Mouse (Mus musculus): ENCODE measurements at regions not wholly inside any gene's neighbourhood (a gene's known extent, or its start where the extent isn't known, plus 50 kb on each side); places are given as distances from the start of the nearest gene placed in this dataset.

- Histone ChIP-seq H3K27ac (no peak overlapping the region), H3K9ac (replicated peaks) (no peak overlapping the region), H3K4me3 (replicated peaks) (no peak overlapping the region), H3K27me3 (no peaks in the 10 kb centered on the region), H3K9me3 (no peaks in the 10 kb centered on the region), H3K36me3 (no peaks in the 10 kb centered on the region), H3K4me1 (replicated peaks) (no peaks in the 10 kb centered on the region), H3K4me2 (no peak overlapping the region)
- no peak for ATAC-seq (ENCODE audit: insufficient number of reproducible peaks, insufficient read depth, low FRiP score, low TSS enrichment, low read depth)
- WGBS: 34% methylated on average over 8 of the region's 8 CpGs
Observed at GRCm38 (mm10) chr8:77774551-77775335, 50.5 kb upstream of the Ednra start.

DNA sequence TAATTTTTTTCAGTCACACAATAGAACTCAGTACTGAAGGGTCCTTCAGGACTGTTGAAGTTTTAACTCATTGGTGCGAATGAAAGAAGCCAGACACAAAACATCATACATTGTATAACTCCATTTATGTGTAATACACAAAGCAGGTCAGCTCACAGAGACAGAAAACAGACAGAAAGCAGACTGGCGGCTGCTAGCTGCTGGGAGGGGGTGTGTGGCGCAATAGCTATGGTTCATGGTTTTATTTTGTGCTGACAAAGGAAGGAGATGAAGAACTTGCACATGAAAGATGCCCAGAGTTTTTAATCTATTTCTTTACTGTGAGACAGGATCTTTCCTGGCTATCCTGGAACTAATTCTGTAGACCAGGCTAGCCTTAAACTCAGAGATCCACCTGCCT, 51.3 kb upstream of the Ednra start:
- H3K27ac ChIP-seq: no peak overlapping the region
- H3K27me3 ChIP-seq: no peaks in the 10 kb centered on the region
- no peak overlapping the region for H3K9ac ChIP-seq (replicated peaks)
- H3K4me2 ChIP-seq: no peak overlapping the region
- no peaks in the 10 kb centered on the region for H3K4me1 ChIP-seq (replicated peaks)
- no peaks in the 10 kb centered on the region for H3K9me3 ChIP-seq
- ATAC-seq (ENCODE audit: insufficient number of reproducible peaks, insufficient read depth, low FRiP score, low TSS enrichment, low read depth): no peak
- 83% methylated on average over 3 of the region's 3 CpGs for WGBS
- H3K36me3 ChIP-seq: no peaks in the 10 kb centered on the region
- H3K4me3 ChIP-seq (replicated peaks): no peak overlapping the region

- no peak overlapping the region for H3K9ac ChIP-seq (replicated peaks)
- no peaks in the 10 kb centered on the region for H3K9me3 ChIP-seq
- 82% methylated on average over 5 of the region's 5 CpGs for WGBS
- no peaks in the 10 kb centered on the region for H3K36me3 ChIP-seq
- no peaks in the 10 kb centered on the region for H3K27me3 ChIP-seq
- ATAC-seq (ENCODE audit: insufficient number of reproducible peaks, insufficient read depth, low FRiP score, low TSS enrichment, low read depth): no peak
- no peak overlapping the region for H3K4me3 ChIP-seq (replicated peaks)
- H3K27ac ChIP-seq: no peak overlapping the region
- no peaks in the 10 kb centered on the region for H3K4me1 ChIP-seq (replicated peaks)
- H3K4me2 ChIP-seq: no peak overlapping the region
Observed at GRCm38 (mm10) chr8:77777597-77777996, 53.3 kb upstream of the Ednra start.

GRCm38 (mm10) chr8:77785676-77786255, 61.5 kb upstream of the Ednra start:
- Histone ChIP-seq H3K27me3 (no peaks in the 10 kb centered on the region), H3K9ac (replicated peaks) (no peak overlapping the region)

DNA sequence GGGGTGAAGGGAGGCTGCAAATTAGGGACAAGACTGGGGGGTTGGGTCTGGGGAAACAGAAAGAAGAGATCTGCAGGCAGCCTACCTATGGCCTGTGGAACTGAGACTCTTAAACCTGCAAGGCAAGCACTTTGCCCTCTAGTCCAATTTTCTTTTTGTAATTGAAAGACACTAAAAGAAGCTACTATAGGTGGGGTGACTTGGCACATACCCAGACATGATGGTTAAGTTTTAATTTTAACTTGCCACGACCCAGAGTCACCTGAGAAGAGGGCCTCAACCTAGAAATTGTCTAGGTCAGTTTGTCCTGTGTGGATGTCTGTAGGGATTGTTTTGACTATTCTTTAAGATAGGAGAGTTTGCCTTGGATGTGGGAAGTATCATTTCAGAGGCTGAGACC, 70.6 kb upstream of the Ednra start:
- Histone ChIP-seq H3K27me3 (no peaks in the 10 kb centered on the region), H3K9ac (replicated peaks) (no peak overlapping the region), H3K4me1 (replicated peaks) (no peaks in the 10 kb centered on the region), H3K36me3 (no peaks in the 10 kb centered on the region), H3K4me2 (no peak overlapping the region), H3K4me3 (replicated peaks) (no peak overlapping the region), H3K27ac (no peak overlapping the region), H3K9me3 (no peaks in the 10 kb centered on the region)
- 82% methylated on average over 1 of the region's 1 CpGs for WGBS
- no peak for ATAC-seq (ENCODE audit: insufficient number of reproducible peaks, insufficient read depth, low FRiP score, low TSS enrichment, low read depth)

More at GRCm38 (mm10) chr8:77785676-77786255, 61.5 kb upstream of the Ednra start:
- Histone ChIP-seq H3K4me2 (no peak overlapping the region), H3K27ac (no peak overlapping the region), H3K9me3 (no peaks in the 10 kb centered on the region), H3K4me1 (replicated peaks) (peaks cover 10% of the 10 kb centered on the region), H3K36me3 (no peaks in the 10 kb centered on the region), H3K4me3 (replicated peaks) (no peak overlapping the region)
- ATAC-seq (ENCODE audit: insufficient number of reproducible peaks, insufficient read depth, low FRiP score, low TSS enrichment, low read depth): no peak
- 82% methylated on average over 4 of the region's 4 CpGs for WGBS

- H3K4me2 ChIP-seq: no peak overlapping the region
- H3K9ac ChIP-seq (replicated peaks): no peak overlapping the region
- no peaks in the 10 kb centered on the region for H3K9me3 ChIP-seq
- no peak overlapping the region for H3K27ac ChIP-seq
- 74% methylated on average over 9 of the region's 9 CpGs for WGBS
- no peaks in the 10 kb centered on the region for H3K4me1 ChIP-seq (replicated peaks)
- no peak overlapping the region for H3K4me3 ChIP-seq (replicated peaks)
- H3K36me3 ChIP-seq: no peaks in the 10 kb centered on the region
- no peaks in the 10 kb centered on the region for H3K27me3 ChIP-seq
- no peak for ATAC-seq (ENCODE audit: insufficient number of reproducible peaks, insufficient read depth, low FRiP score, low TSS enrichment, low read depth)
Observed at GRCm38 (mm10) chr8:77803147-77803903, 79.1 kb upstream of the Ednra start.

DNA sequence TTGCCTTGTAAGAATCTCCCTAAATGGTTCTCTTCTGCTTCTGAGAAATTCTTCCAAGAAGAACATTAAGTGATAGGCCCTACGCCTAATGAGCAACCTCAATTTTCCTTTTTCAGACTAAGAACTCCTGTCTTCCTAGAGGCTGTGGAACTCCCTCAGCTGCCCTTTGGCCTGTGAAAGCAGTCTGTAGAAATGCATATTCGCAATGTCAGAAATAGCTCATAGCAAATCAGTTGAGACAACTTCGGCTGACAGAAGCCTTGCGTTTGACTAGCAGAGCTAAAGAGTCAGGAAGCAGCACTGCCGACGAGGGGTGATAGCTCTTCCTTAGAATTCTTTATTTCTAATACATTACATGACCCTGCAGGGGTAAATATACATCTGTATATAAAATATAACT, 80.3 kb upstream of the Ednra start:
- ATAC-seq (ENCODE audit: insufficient number of reproducible peaks, insufficient read depth, low FRiP score, low TSS enrichment, low read depth): no peak
- 88% methylated on average over 6 of the region's 6 CpGs for WGBS

DNA sequence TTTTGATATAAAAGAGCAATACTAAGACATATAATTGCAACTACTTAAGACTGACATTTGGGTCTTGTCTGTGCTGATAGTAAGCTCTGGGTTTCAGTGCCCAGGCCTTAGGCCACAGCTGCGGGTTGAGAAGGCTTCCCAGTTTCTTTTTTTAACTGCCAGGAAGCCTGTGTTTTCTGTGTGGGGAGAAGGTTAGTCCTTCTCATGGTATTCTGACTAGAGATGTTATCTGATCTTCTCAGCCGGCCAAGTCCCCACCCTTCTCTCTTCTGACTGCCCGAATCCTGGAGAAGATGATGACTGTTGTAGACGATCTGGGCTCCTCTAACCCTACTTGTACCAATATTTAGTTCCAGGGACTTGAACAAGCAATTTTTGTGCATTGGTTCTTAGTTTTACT, 80.7 kb upstream of the Ednra start:
- WGBS: 60% methylated on average over 4 of the region's 4 CpGs
- Histone ChIP-seq H3K9me3 (no peaks in the 10 kb centered on the region), H3K4me1 (replicated peaks) (no peaks in the 10 kb centered on the region), H3K27ac (no peak overlapping the region), H3K9ac (replicated peaks) (no peak overlapping the region), H3K27me3 (no peaks in the 10 kb centered on the region), H3K4me3 (replicated peaks) (no peak overlapping the region), H3K36me3 (no peaks in the 10 kb centered on the region), H3K4me2 (no peak overlapping the region)
- no peak for ATAC-seq (ENCODE audit: insufficient number of reproducible peaks, insufficient read depth, low FRiP score, low TSS enrichment, low read depth)

More for the DNA sequence above, 80.3 kb upstream of the Ednra start:
- Histone ChIP-seq H3K4me2 (no peak overlapping the region), H3K9me3 (no peaks in the 10 kb centered on the region), H3K27me3 (no peaks in the 10 kb centered on the region), H3K36me3 (no peaks in the 10 kb centered on the region), H3K4me3 (replicated peaks) (no peak overlapping the region), H3K27ac (no peak overlapping the region), H3K4me1 (replicated peaks) (no peaks in the 10 kb centered on the region), H3K9ac (replicated peaks) (no peak overlapping the region)

GRCm38 (mm10) chr8:77805657-77806056, 81.4 kb upstream of the Ednra start:
- WGBS: 77% methylated on average over 6 of the region's 6 CpGs
- H3K4me2 ChIP-seq: no peak overlapping the region
- H3K27me3 ChIP-seq: no peaks in the 10 kb centered on the region
- no peak overlapping the region for H3K4me3 ChIP-seq (replicated peaks)
- H3K27ac ChIP-seq: no peak overlapping the region
- no peaks in the 10 kb centered on the region for H3K4me1 ChIP-seq (replicated peaks)
- H3K9me3 ChIP-seq: no peaks in the 10 kb centered on the region
- H3K9ac ChIP-seq (replicated peaks): no peak overlapping the region
- no peak for ATAC-seq (ENCODE audit: insufficient number of reproducible peaks, insufficient read depth, low FRiP score, low TSS enrichment, low read depth)
- no peaks in the 10 kb centered on the region for H3K36me3 ChIP-seq

GRCm38 (mm10) chr8:77814796-77815647, 90.8 kb upstream of the Ednra start:
- Histone ChIP-seq H3K9me3 (no peaks in the 10 kb centered on the region), H3K4me1 (replicated peaks) (peaks cover 23% of the 10 kb centered on the region; the same call in 1 of the 2 replicates), H3K4me2 (peak overlapping the region; percentile 46), H3K36me3 (no peaks in the 10 kb centered on the region), H3K9ac (replicated peaks) (no peak overlapping the region), H3K27me3 (no peaks in the 10 kb centered on the region), H3K4me3 (replicated peaks) (no peak overlapping the region), H3K27ac (peak overlapping the region; percentile 60)
- ATAC-seq (ENCODE audit: insufficient number of reproducible peaks, insufficient read depth, low FRiP score, low TSS enrichment, low read depth): no peak
- 13% methylated on average over 12 of the region's 12 CpGs for WGBS

GRCm38 (mm10) chr8:77815648-77815971, 91.3 kb upstream of the Ednra start:
- Histone ChIP-seq H3K36me3 (no peaks in the 10 kb centered on the region), H3K27me3 (no peaks in the 10 kb centered on the region), H3K9me3 (no peaks in the 10 kb centered on the region), H3K27ac (peak overlapping the region; percentile 25; the same call in 1 of the 2 replicates), H3K4me1 (replicated peaks) (peaks cover 23% of the 10 kb centered on the region; the same call in 1 of the 2 replicates), H3K4me3 (replicated peaks) (0 out of 2 replicates have a peak overlapping the region, but pooled peaks have one; percentile 3), H3K9ac (replicated peaks) (no peak overlapping the region), H3K4me2 (peak overlapping the region; percentile 46)
- no peak for ATAC-seq (ENCODE audit: insufficient number of reproducible peaks, insufficient read depth, low FRiP score, low TSS enrichment, low read depth)
- WGBS: 8% methylated on average over 7 of the region's 7 CpGs
